Mouse (Mus musculus) liver, embryonic 16.5 days (tissue): ENCODE measurements at regions not wholly inside any gene's neighbourhood (a gene's known extent, or its start where the extent isn't known, plus 50 kb on each side); places are given as distances from the start of the nearest gene placed in this dataset.

ENCODE experiments used
- ATAC-seq: fragments of 200-750 bp; cut with Nextera tagmentation; 2 replicates; pipeline ENCODE4 v1.8.0; 2017; ENCODE audit warnings: low read depth, mild to moderate bottlenecking, moderate number of reproducible peaks, moderate library complexity
- H3K27ac ChIP-seq: fragments of 300-500 bp; sonication (generic); 2 replicates; pipeline ENCODE4 v1.5.1; 2014; ENCODE audit warnings: mild to moderate bottlenecking, low read length
- H3K27me3 ChIP-seq: fragments of 300-500 bp; sonication (generic); 2 replicates; pipeline ENCODE4 v1.6.1; 2014; ENCODE audit warnings: low read depth, low read length, mixed read lengths; ENCODE audit not compliant: control insufficient read depth, insufficient read depth
- H3K36me3 ChIP-seq: fragments of 300-500 bp; sonication (generic); 2 replicates; pipeline ENCODE4 v1.6.1; 2014; ENCODE audit warnings: mild to moderate bottlenecking; ENCODE audit not compliant: control insufficient read depth, insufficient read depth
- H3K4me1 ChIP-seq: fragments of 300-500 bp; sonication (generic); 2 replicates; pipeline ENCODE4 v1.6.1; 2014; ENCODE audit warnings: low read depth, low read length, mixed read lengths; ENCODE audit not compliant: control insufficient read depth
- H3K4me2 ChIP-seq: fragments of 300-500 bp; sonication (generic); 2 replicates; pipeline ENCODE4 v1.6.1; 2014; ENCODE audit warnings: low read depth, low read length, mixed read lengths
- H3K4me3 ChIP-seq: fragments of 300-500 bp; sonication (generic); 2 replicates; pipeline ENCODE4 v1.5.1; 2014; ENCODE audit warnings: low read depth, mild to moderate bottlenecking, low read length
- H3K9ac ChIP-seq: fragments of 300-500 bp; sonication (generic); 2 replicates; pipeline ENCODE4 v1.6.1; 2014; ENCODE audit warnings: low read depth, low read length
- H3K9me3 ChIP-seq: fragments of 300-500 bp; sonication (generic); replicated peaks from 2 replicates; pipeline ENCODE4 v1.6.1; 2016; ENCODE audit warnings: low read length; ENCODE audit not compliant: control insufficient read depth
- WGBS: fragments of 180-500 bp; shearing (Covaris S2); extraction: QIAGEN DNeasy Blood & Tissue Kit; methylation state at CpG from one replicate; pipeline ENCODE4 v1.1.7; 2014; ENCODE audit not compliant: insufficient replicate concordance; 5-methylcytosine and 5-hydroxymethylcytosine counted together

GRCm38 (mm10) chr6:147953753-147954152 is 93.3 kb upstream of the Far2 start:
- peak; percentile 62; the same call in 1 of the 2 replicates for ATAC-seq
- H3K27me3 ChIP-seq = no peaks in the 10 kb centered on the region
- no peaks in the 10 kb centered on the region for H3K36me3 ChIP-seq
- no peaks in the 10 kb centered on the region; the same call in 1 of the 2 replicates for H3K4me1 ChIP-seq
- H3K9ac ChIP-seq = no peak overlapping the region
- no peak overlapping the region for H3K4me3 ChIP-seq
- no peak overlapping the region for H3K4me2 ChIP-seq
- no peaks in the 10 kb centered on the region for H3K9me3 ChIP-seq
- H3K27ac ChIP-seq = 0 out of 2 replicates have a peak overlapping the region, but pooled peaks have one; percentile 2
- 58% methylated on average over 7 of the region's 7 CpGs for WGBS

- H3K36me3 ChIP-seq = no peaks in the 10 kb centered on the region
- ATAC-seq = no peak
- H3K4me1 ChIP-seq = no peaks in the 10 kb centered on the region; the same call in 1 of the 2 replicates
- H3K4me2 ChIP-seq = no peak overlapping the region
- no peaks in the 10 kb centered on the region for H3K9me3 ChIP-seq
- no peak overlapping the region for H3K4me3 ChIP-seq
- 0 out of 2 replicates have a peak overlapping the region, but pooled peaks have one; percentile 2 for H3K27ac ChIP-seq
- 44% methylated on average over 1 of the region's 1 CpGs for WGBS
- H3K27me3 ChIP-seq = no peaks in the 10 kb centered on the region
- H3K9ac ChIP-seq = no peak overlapping the region
Measured at GRCm38 (mm10) chr6:147954253-147954652, 92.8 kb upstream of the Far2 start.

GRCm38 (mm10) chr6:147954967-147955830 is 91.9 kb upstream of the Far2 start:
- ATAC-seq = peak; percentile 83
- Histone ChIP-seq H3K4me2 (no peak overlapping the region), H3K4me1 (no peaks in the 10 kb centered on the region; the same call in 1 of the 2 replicates), H3K9ac (no peak overlapping the region), H3K36me3 (no peaks in the 10 kb centered on the region), H3K27ac (no peak overlapping the region; the same call in 1 of the 2 replicates), H3K9me3 (no peaks in the 10 kb centered on the region), H3K4me3 (no peak overlapping the region), H3K27me3 (no peaks in the 10 kb centered on the region)
- WGBS = 40% methylated on average over 7 of the region's 7 CpGs

GRCm38 (mm10) chr6:147964739-147965138 is 82.3 kb upstream of the Far2 start:
- Histone ChIP-seq H3K36me3 (no peaks in the 10 kb centered on the region), H3K9ac (no peak overlapping the region), H3K4me3 (no peak overlapping the region), H3K4me1 (no peaks in the 10 kb centered on the region), H3K9me3 (no peaks in the 10 kb centered on the region), H3K4me2 (no peak overlapping the region), H3K27me3 (no peaks in the 10 kb centered on the region), H3K27ac (no peak overlapping the region)
- 58% methylated on average over 4 of the region's 4 CpGs for WGBS
- no peak for ATAC-seq

GRCm38 (mm10) chr6:147970162-147970608 is 76.9 kb upstream of the Far2 start:
- H3K4me1 ChIP-seq = no peaks in the 10 kb centered on the region
- no peaks in the 10 kb centered on the region for H3K36me3 ChIP-seq
- no peak for ATAC-seq
- H3K27ac ChIP-seq = no peak overlapping the region
- H3K9me3 ChIP-seq = no peaks in the 10 kb centered on the region
- no peaks in the 10 kb centered on the region for H3K27me3 ChIP-seq
- no peak overlapping the region for H3K4me3 ChIP-seq
- no peak overlapping the region for H3K4me2 ChIP-seq
- H3K9ac ChIP-seq = no peak overlapping the region
- 79% methylated on average over 2 of the region's 2 CpGs for WGBS

GRCm38 (mm10) chr6:147972552-147972951 is 74.5 kb upstream of the Far2 start:
- Histone ChIP-seq H3K9me3 (no peaks in the 10 kb centered on the region), H3K36me3 (no peaks in the 10 kb centered on the region), H3K9ac (no peak overlapping the region), H3K27me3 (no peaks in the 10 kb centered on the region), H3K27ac (no peak overlapping the region), H3K4me1 (no peaks in the 10 kb centered on the region), H3K4me3 (no peak overlapping the region), H3K4me2 (no peak overlapping the region)
- ATAC-seq = no peak
- 36% methylated on average over 1 of the region's 1 CpGs for WGBS

GRCm38 (mm10) chr6:147973059-147973458 is 74.0 kb upstream of the Far2 start:
- no peak overlapping the region for H3K27ac ChIP-seq
- no peak overlapping the region for H3K4me3 ChIP-seq
- H3K27me3 ChIP-seq = no peaks in the 10 kb centered on the region
- H3K9ac ChIP-seq = no peak overlapping the region
- WGBS = 24% methylated on average over 2 of the region's 2 CpGs
- H3K36me3 ChIP-seq = no peaks in the 10 kb centered on the region
- no peak overlapping the region for H3K4me2 ChIP-seq
- H3K4me1 ChIP-seq = no peaks in the 10 kb centered on the region
- ATAC-seq = no peak
- H3K9me3 ChIP-seq = no peaks in the 10 kb centered on the region

- no peaks in the 10 kb centered on the region for H3K36me3 ChIP-seq
- ATAC-seq = no peak
- H3K9ac ChIP-seq = no peak overlapping the region
- 61% methylated on average over 1 of the region's 1 CpGs for WGBS
- no peak overlapping the region for H3K27ac ChIP-seq
- no peak overlapping the region for H3K4me3 ChIP-seq
- no peaks in the 10 kb centered on the region for H3K9me3 ChIP-seq
- H3K4me1 ChIP-seq = no peaks in the 10 kb centered on the region
- H3K4me2 ChIP-seq = no peak overlapping the region
- no peaks in the 10 kb centered on the region for H3K27me3 ChIP-seq
Measured at GRCm38 (mm10) chr6:147975917-147976316, 71.1 kb upstream of the Far2 start.

- H3K4me2 ChIP-seq = no peak overlapping the region
- H3K9me3 ChIP-seq = no peaks in the 10 kb centered on the region
- H3K9ac ChIP-seq = no peak overlapping the region
- H3K27me3 ChIP-seq = no peaks in the 10 kb centered on the region
- no peaks in the 10 kb centered on the region for H3K4me1 ChIP-seq
- no peak for ATAC-seq
- WGBS = 55% methylated on average over 4 of the region's 4 CpGs
- no peak overlapping the region for H3K4me3 ChIP-seq
- no peak overlapping the region for H3K27ac ChIP-seq
- no peaks in the 10 kb centered on the region for H3K36me3 ChIP-seq
Measured at GRCm38 (mm10) chr6:147989381-147989780, 57.7 kb upstream of the Far2 start.
